Mouse (Mus musculus) olfactory bulb, adult 2 months (tissue): ENCODE measurements around the gene Tm2d1. TPM values are rescaled to one million over a fixed set of nuclear protein-coding genes. Genes with fewer than 3 reads are reported as not detected.

Source experiments
- H3K27ac ChIP-seq: fragments of 200-500 bp; 2 replicates; pipeline ENCODE4 v1.5.1; 2012; ENCODE audit warnings: low read depth, low read length; ENCODE audit not compliant: insufficient read depth
- H3K4me1 ChIP-seq: fragments of 200-500 bp; 2 replicates; pipeline ENCODE4 v1.6.1; 2012; ENCODE audit warnings: low read length; ENCODE audit not compliant: control insufficient read depth, insufficient read depth
- H3K4me3 ChIP-seq: fragments of 200-500 bp; 2 replicates; pipeline ENCODE4 v1.5.1; 2012; ENCODE audit warnings: mild to moderate bottlenecking, low read depth, low read length, moderate library complexity; ENCODE audit not compliant: insufficient read depth
- CTCF ChIP-seq: fragments of 200-500 bp; IDR thresholded peaks from 2 replicates; pipeline ENCODE4 v1.5.1; 2012; ENCODE audit warnings: low read depth, mild to moderate bottlenecking, low read length, moderate library complexity; ENCODE audit not compliant: insufficient read depth
- POLR2A ChIP-seq: fragments of 200-500 bp; IDR thresholded peaks from 2 replicates; pipeline ENCODE4 v1.6.1; 2012; ENCODE audit warnings: mild to moderate bottlenecking, low read depth, low read length, moderate library complexity; ENCODE audit not compliant: insufficient read depth
- WGBS: fragments of 180-500 bp; shearing (Covaris S2); methylation state at CpG from one replicate; pipeline ENCODE4 v1.1.7; 2018; 5-methylcytosine and 5-hydroxymethylcytosine counted together
- polyA plus RNA-seq: library from polyadenylated mRNA; stranded (reverse); fragments of >200 nt; gene quantifications from 2 replicates; pipeline ENCODE4 v1.2.4, GENCODE M21; 2012; ENCODE audit warnings: low replicate concordance; ENCODE audit not compliant: missing spikeins, insufficient read depth, insufficient read length

The Tm2d1 gene
- polyA plus RNA-seq, 1 experiment, result not detected

DNA sequence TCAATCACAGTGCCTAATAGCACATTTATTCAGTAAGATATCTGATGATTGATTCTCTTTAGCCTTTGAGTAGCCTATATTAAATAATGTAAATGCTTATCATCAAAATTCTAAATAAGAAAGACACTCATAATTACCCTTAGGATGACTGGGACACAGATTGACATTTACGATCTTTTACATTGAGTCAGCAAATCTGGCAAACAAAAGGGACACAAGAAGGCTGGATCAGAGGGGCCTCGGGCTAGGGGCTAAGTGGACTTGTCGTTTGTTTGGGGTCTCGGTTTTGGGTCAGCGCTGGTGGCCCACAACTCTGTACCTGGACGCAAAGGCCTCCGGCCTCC, 12.2 kb upstream of the Tm2d1 start:
- 5% methylated on average over 7 of the region's 7 CpGs for WGBS

DNA sequence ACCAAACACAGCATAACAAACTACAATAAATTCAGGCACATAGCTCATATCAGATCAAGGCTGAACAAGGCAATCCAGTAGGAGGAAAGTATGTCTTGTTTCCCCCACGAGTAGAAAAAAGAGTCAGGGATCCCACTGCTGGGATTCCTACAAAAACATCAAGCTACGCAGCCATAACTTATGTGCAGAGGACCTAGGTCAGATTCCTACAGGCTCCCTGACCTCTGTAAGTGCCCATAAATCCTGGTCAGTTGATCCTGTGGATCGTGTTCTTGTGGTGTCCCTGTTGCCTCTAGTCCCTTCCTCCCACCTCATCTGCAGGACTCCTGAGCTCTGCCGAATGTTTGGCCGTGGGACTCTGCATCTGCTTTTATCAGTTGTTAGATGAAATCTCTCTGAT, 1.9 kb upstream of the Tm2d1 start:
- no peaks in the 10 kb centered on the region for H3K4me1 ChIP-seq
- no peak overlapping the region for H3K4me3 ChIP-seq
- H3K27ac ChIP-seq, result no peak overlapping the region
- WGBS, result 80% methylated on average over 5 of the region's 5 CpGs
- TF ChIP-seq CTCF (no peak), POLR2A (no peak)

More for the DNA sequence above, 12.2 kb upstream of the Tm2d1 start:
- TF ChIP-seq CTCF, result no peak
- TF ChIP-seq POLR2A, result no peak
- Histone ChIP-seq H3K27ac (peak overlapping the region; percentile 3; the same call in 1 of the 2 replicates), H3K4me1 (peaks cover 3% of the 10 kb centered on the region; the same call in 1 of the 2 replicates), H3K4me3 (peak overlapping the region; percentile 95)

DNA sequence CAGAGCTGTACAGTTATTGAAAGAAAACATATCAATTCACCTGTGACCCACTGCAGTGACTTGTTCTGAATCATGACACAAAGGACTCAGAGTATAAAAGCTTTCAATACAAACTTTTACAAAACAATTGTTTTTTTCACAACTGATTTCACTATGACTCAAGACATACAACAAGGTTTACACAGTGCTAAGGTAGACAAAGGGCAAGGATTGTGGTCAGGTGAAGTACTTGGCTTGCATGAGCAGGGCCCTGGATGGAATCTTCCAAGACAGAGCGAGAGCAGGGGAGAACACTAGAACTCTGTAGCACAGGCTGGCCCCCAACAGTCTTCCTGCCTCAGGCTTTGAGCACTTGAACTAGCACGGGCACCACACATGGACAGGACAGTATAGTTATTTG, 6.2 kb downstream of the Tm2d1 start:
- TF ChIP-seq CTCF (no peak), POLR2A (no peak)
- H3K4me1 ChIP-seq, result no peaks in the 10 kb centered on the region
- 95% methylated on average over 2 of the region's 2 CpGs for WGBS
- H3K4me3 ChIP-seq, result no peak overlapping the region
- no peak overlapping the region for H3K27ac ChIP-seq

DNA sequence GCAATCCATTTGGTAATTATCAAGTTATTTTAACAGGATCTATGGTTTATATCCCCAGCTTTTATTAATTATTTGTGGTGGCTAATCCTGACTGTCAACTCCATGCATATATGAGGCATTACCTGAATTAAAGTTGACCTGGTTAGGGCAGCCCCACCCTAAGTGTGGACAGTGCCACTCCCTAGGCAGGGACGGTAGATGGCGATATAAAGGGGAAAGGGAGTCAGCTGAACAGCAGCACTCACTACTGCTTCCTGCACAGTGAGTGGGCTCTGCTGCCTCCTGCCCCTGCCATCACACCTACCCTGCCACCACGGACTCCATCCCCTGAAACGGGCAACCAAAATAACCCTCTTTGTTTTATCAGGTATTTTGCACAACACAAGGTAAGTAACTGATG, 7.7 kb downstream of the Tm2d1 start:
- Histone ChIP-seq H3K4me1 (no peaks in the 10 kb centered on the region), H3K27ac (no peak overlapping the region), H3K4me3 (no peak overlapping the region)
- WGBS, result 68% methylated on average over 4 of the region's 4 CpGs
- TF ChIP-seq CTCF (no peak), POLR2A (no peak)

DNA sequence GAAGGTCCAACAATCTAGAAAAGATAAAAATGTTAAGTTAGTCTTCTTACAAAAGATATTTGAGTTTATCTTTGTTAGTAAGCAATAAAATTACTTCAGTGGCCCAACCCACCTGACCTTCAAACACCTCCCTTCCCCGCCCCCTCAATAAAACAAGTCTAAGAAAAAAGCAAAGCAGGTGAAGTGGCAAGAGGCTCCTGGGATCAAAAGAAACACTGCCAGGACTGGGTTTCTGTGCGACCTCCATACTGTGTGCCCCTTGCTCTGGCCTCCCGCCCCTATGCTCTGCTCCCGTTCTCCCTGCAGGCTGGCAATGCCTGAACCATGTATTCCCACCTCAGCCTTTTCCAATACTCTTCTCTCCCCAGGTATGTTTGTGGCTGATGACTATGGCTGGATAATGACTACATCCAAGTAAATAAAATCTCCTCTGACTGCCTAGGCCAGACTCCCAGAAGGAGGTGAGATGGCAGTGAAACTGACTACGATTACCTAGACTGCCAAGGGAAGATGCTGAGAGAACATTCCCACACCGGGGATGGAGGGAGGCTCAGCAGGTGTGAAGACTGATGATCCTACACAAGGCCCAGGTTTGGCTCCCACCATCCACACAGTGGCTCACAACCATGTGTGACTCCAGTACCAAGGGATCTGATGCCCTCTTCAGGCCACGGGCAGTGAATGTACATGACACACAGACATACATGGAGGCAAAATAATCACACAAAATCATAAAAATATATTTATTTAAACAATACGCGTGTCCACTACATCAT, 24.9 kb downstream of the Tm2d1 start:
- no peak for TF ChIP-seq CTCF
- TF ChIP-seq POLR2A, result no peak
- no peak overlapping the region for H3K27ac ChIP-seq
- H3K4me1 ChIP-seq, result no peaks in the 10 kb centered on the region
- 95% methylated on average over 9 of the region's 9 CpGs for WGBS
- no peak overlapping the region for H3K4me3 ChIP-seq

DNA sequence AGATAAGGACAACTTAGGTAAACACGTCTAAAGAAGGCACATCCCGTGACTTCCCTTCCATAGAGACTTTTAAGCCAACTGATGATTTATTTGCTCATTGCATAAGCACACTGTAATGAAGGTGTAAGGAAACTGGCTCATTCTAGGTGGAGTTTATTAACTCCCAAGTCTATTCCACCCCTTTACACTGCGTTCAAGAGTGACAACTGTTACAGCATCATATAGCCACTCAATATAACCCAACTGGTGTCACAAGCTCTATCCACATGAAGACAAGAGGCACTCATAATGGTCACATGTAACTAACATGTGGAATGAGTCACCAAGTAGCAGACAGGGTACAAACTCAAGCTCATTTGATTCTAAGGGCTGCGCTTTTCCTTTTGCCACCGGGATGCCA, 34.5 kb downstream of the Tm2d1 start:
- TF ChIP-seq CTCF (no peak), POLR2A (no peak)
- H3K27ac ChIP-seq, result no peak overlapping the region
- no peaks in the 10 kb centered on the region for H3K4me1 ChIP-seq
- 89% methylated on average over 5 of the region's 5 CpGs for WGBS
- no peak overlapping the region for H3K4me3 ChIP-seq

DNA sequence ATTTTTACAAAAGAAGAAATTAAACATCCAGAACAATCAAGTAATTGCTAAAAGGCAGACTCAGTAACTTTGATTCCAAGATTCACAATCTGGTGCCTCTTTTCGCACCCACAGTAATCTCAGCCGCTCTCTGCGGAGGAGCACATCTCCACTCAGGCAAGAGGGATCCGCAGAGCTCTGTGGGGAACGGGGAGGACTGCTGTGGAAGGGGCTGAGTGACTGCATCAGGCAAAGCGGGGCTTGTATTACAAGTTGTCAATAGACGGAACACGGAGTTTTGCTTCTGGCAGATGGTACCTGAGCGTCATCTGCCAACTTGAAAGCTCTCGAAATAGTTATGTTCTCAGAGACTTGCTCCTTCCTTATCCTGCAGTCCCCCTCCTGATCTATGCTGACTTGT, 37.3 kb downstream of the Tm2d1 start:
- Histone ChIP-seq H3K27ac (no peak overlapping the region), H3K4me1 (no peaks in the 10 kb centered on the region)
- WGBS, result 90% methylated on average over 10 of the region's 10 CpGs

DNA sequence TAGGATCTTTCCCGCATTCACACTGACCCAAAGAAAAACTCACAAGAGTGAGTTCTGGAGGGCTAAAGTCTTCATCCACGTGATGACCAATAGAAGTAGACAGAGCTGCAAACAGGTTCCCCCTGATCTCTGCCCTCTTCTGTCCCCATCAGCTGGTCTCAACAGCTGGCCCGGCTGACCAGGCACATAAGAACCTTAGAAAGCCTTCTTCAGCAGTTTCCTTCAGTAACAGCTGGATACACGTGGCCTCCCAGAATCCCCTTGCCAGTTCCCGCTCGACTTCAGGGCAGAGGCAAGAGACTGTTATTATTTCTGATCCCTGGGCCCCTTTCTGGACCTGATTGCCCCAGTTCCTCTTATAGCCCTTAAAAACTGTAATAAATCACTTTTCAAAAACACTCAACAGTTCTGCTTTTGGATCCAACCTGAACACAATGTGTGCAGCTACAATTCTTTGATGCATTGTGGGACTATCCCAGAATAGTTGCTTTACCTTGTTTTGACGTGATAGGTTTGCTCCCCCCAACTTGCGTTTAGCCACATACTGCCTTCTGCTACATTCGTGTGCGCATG, 43.0 kb downstream of the Tm2d1 start:
- H3K4me1 ChIP-seq, result no peaks in the 10 kb centered on the region
- TF ChIP-seq CTCF (no peak), POLR2A (no peak)
- H3K4me3 ChIP-seq, result no peak overlapping the region
- H3K27ac ChIP-seq, result no peak overlapping the region
- WGBS, result 87% methylated on average over 10 of the region's 10 CpGs

More for the DNA sequence above, 37.3 kb downstream of the Tm2d1 start:
- H3K4me3 ChIP-seq, result no peak overlapping the region
- TF ChIP-seq POLR2A, result no peak
- no peak for TF ChIP-seq CTCF
